In the genomic region with DNA sequence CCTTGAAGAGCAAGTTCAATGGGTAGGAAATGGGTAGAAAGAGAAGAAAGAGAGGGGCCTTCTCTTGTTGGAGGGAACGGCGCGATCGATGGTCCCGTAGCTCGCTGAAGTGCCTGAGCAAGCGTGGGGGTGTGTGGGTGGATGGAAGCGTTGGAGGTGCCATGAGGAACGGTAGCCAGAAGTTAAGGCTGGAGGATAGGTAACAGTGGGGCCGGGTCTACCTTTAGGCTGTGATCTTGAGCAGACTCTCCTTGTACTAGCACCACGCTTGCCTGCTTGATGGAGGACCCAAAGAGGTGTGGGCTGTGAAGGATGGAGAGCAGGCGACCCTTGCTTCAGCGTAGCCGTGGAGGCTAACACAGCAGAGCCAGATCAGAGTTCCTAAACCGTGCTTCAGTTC, we compare ENCODE assay signal across 19 mouse cellular contexts. TPM values are rescaled to one million over a fixed set of nuclear protein-coding genes. Genes with fewer than 3 reads are reported as not detected.
A peak's percentile ranks its signal among the peaks of the same experiment; 100 is the strongest.
DNase-seq lines count a peak whose midpoint lies in the region.
"Had no signal": no experiment of that assay in that cellular context is flagged by ENCODE, and none has a peak within 500 bp of the region (broad histone marks: within the 10 kb centered on the region; RNA-seq: fewer than 3 reads in every experiment).

No protein-coding gene starts in this region.

- DNase-seq in cerebellum, adult 11-12 months = peak; percentile 26
- no peak for DNase-seq in cerebellum, postnatal 4 days (ENCODE audit: low spot score in 2 of 2)
- peak; percentile 2 for DNase-seq in layer of hippocampus, adult 11-12 months (ENCODE audit: low spot score)
- no peak for DNase-seq in layer of hippocampus, postnatal 25 days (ENCODE audit: extremely low spot score in 1 of 2, low spot score in 1 of 2)
- DNase-seq in testis, postnatal 10 days (ENCODE audit: low spot score) = peak; percentile 30
- DNase-seq in testis, postnatal 14 days (ENCODE audit: low spot score) = no peak
- DNase-seq in adrenal gland, adult 8-10 months = no peak
- DNase-seq: adrenal gland, postnatal 14 days; embryo, embryonic 11 days; gastrocnemius, postnatal 36 days; kidney, adult 9 months; kidney, postnatal 14 days; lung, postnatal 4 days; midbrain, embryonic 14.5 days; spleen, adult 18-20 months; thymus, postnatal 25 days had no signal

RNA-seq across cellular contexts. Expression of gene Kcnk12, which starts 12.1 kb away (rescaled TPM):
- 10 to 100 TPM; 23.4 to 25.7 TPM for total RNA-seq in layer of hippocampus, postnatal 25 days (2021)
- under 1 TPM; 0.14 to 0.54 (median 0.19) TPM for total RNA-seq in adrenal gland, adult 8-10 months (2022)
- total RNA-seq: gastrocnemius, adult 18-20 months; gastrocnemius, postnatal 36 days; heart, adult 8-10 months; megakaryocyte-erythroid progenitor cell, adult 5-6 weeks had no signal

Comparison
In these comparisons a context has a peak if more than half of its experiments do, and no peak if none do; other contexts are left out.
1. DNase-seq: peak in cerebellum, adult 11-12 months (single experiment), layer of hippocampus, adult 11-12 months (single experiment) and testis, postnatal 10 days (single experiment); none in cerebellum, postnatal 4 days (0 of 2), layer of hippocampus, postnatal 25 days (0 of 2), testis, postnatal 14 days (single experiment) and adrenal gland, adult 8-10 months (single experiment).
2. RNA of gene Kcnk12, which starts 12.1 kb away (total RNA-seq): 23.4 to 25.7 TPM in layer of hippocampus, postnatal 25 days; 0.14 to 0.54 TPM in adrenal gland, adult 8-10 months; every median in the first group is over 10 times any median in the second.